Mouse (Mus musculus): Measurements from ENCODE around the gene Clec1b. TPM values are rescaled to one million over a fixed set of nuclear protein-coding genes. Genes with fewer than 3 reads are reported as not detected.

Gene Clec1b
- total RNA-seq, 2 experiments from 2014 or later: 0.68 TPM; not detected in 1

DNA sequence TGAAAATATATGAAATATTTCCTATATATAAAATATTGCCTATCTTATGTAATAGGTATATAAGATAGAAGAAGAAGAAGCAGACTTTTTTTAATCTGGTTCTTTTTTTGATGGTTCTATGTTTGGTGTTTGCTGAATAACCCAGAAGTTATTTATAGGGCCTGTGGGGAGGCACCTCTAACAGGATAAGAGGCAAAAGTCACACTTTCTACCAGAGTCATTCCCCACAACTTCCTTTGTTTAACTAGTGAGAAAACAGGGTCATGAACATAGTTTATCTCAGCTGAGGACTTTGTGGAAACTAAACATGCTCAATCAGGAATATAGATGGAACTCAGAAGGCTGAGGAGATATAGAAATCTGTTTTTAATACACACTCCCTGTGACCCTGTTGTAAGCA, 8.9 kb downstream of the Clec1b start:
- intact Hi-C loops (cut with DNase I): no loop called here
- DNase-seq: no peak

DNA sequence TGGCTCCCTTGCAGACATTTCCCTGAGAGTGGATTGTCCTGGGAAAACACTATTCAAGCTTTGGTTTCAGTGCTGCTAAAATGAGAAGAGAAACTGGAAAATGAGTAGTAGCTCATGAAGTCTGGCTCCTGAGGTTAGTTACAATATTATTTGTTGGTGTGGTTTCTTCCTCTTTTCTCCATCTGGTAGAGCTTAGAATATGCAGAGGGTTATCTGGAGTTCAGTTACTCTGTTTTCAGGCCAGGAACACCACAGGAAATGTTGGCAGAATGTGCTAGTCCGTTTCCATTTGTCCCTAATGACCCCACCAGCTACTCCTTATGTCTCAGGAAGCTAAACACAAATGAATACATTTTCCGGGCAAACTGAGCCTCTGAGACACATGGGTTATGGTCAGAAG, 10.2 kb downstream of the Clec1b start:
- DNase-seq: no peak
- intact Hi-C loops (cut with DNase I): no loop called here

DNA sequence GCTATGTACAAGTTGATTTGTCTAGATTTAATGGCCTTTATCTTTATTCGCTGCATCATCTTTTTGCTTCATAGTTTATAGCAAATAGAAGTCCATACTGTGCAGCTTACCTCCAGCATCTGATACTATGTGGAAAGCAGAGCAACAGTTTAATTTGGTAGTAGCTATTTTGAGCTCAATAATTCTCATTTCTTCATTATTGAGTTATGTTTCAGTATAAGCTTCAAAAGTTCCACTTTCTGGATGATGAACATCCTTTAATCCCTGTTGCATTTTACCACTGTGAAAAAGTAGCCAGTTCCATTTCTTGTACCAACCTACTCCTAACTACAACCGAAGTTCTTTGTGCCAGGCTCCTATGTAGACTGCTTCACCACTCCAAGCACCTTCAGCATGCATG, 11.5 kb downstream of the Clec1b start, which contains the start of gene Clec9a:
TSS of gene Clec9a (plus strand) at position 301 of the 400 bp plus-strand sequence.
- no peak for DNase-seq
- intact Hi-C loops (cut with DNase I): no loop called here

DNA sequence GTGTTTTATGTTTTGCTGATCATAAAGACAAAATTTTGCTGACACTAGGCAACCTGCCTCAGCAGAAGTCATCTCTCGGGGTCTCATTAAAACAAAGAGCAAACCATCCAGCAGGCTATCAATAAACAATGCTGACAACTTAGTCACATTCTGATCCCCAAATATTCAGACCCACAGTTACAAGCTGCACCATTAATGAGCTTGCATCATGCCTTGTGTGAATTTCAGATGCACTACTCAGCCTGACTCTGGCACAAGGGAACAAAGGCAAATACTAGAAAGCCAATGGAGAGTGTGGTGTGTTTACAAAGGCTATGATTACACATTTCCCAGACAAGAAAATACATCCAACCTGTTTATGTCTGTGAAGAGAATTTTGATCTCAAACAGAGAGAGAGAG, 17.1 kb downstream of the Clec1b start:
- no peak for DNase-seq
- intact Hi-C loops (cut with DNase I): no loop called here

DNA sequence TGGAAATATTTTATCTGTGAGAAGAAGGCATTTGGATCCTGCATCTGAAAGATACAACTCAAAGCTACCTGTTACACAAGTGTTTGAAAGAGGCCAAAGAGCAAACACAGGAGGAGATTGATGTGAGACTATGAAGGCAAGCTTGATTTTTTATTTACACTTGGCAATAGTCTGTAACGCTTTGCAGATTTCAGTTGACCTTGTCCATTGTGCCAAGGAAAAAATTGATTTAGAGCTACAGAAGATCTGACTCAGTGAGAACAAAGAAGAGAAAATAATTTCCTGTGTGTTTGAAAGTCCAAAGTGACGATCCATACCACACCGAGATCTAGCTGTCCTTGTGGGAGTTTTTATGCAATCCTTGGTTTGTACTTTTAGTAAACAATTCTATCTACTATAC, 25.2 kb downstream of the Clec1b start:
- DNase-seq: no peak
- intact Hi-C loops (cut with DNase I): no loop called here

DNA sequence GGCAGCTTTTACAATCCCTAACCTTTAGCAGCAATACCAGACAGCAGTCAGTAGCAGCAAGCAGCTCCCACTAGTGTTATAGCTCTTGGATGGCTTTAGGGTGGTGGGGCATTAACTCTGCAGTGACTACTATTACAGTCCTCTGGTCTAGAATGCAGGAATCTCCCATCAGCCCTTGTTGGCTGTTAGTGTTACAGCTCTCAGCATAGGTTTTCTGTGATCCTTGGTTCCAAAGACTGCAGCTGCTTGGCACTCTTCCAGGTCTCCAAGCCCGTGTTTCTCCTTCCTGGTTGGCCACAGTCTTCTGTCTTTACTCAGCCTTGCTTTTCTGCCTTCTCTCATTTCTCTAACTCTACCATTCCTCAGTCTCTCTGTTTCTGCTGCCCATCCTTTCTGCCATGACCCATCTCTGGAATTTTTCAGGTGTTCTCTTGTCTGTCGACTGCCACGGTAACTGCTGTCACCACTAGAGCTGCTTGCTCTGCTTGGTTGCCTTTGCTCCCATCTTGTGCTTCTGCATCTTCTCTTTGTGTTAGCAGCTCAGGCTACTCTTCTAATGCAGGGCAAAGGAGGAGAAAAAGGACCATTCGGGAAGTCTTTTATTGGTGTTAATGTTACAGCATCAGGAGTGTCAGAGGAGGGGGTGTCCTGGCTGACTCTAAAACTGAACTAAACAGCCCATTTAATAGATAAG, 26.1 kb downstream of the Clec1b start:
- intact Hi-C loops (cut with DNase I): no loop called here
- peak; percentile 6 for DNase-seq

DNA sequence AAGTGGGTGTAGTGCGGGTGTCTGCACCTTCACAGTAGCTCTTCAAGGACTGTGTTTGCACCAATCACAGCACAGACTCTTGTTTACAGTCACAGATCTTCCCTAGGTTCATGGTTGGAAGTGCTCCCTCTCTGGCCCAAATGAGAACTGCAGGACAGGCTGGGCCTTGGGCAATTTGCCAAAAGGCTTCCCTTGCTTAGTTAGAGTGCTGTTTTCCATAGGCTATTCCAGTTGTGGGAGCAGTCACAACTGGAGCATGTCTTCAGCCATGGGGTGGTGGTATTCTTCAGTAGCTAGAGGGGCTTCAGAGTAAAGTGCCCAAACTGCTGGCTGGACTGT, 26.6 kb downstream of the Clec1b start:
- peak; percentile 69 for DNase-seq
- intact Hi-C loops (cut with DNase I): no loop called here

DNA sequence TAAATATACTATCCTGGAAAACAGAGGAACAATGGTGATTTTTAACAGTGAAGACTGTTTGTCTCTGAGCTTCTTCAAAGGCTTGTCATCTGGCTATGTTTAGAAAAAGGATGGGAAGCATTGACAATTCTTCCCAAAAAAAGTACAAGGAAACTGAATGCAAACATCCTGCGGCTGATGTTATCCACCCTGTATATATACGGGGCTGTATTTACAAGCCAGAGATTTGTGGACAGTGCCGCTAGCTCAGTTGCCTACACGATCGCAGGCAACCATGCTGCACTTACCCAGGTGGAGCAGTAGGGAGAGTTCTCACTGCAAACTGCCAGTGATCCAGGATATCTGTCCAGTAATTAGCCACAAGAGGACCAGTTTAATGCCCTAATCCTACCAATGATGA, 28.1 kb downstream of the Clec1b start:
- intact Hi-C loops (cut with DNase I): no loop called here
- no peak for DNase-seq

DNA sequence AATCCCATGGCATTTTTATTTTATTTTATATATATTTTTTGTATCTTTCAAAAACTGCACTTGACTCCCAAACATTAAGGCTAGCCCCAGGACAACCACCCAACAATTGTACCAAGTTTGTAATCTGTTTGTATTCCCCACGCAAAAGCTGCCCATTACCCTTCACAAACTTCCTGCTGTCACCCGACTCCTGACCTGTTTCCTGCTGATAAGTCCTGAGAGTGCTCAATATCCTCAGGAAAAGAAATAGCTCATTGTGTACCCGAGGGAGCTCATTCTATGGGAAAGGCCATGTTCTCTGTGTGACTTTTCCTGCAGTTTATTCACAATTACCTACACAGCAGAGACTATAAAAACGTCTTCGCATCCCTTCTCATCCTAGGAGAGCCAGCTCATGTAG, 28.7 kb downstream of the Clec1b start:
- DNase-seq: no peak
- intact Hi-C loops (cut with DNase I): no loop called here

DNA sequence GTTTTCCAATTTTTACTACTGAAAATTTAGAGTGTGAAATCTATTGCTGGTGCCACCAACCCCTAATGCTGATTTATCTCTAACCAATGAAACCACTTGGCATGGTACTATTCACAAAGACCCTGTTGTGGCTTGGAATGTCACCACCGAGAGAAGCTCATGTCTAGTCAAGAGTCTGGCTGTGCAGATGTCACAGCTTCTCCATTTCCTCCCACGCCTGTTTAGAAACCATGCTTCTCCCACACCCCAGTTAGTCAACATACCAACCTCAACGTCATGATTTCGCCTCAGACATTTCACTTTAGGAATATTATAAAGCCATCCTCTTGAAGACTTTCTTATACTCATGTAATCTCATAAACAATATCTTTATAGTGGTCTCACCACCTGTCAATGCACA, 30.2 kb downstream of the Clec1b start:
- no peak for DNase-seq
- intact Hi-C loops (cut with DNase I): no loop called here

DNA sequence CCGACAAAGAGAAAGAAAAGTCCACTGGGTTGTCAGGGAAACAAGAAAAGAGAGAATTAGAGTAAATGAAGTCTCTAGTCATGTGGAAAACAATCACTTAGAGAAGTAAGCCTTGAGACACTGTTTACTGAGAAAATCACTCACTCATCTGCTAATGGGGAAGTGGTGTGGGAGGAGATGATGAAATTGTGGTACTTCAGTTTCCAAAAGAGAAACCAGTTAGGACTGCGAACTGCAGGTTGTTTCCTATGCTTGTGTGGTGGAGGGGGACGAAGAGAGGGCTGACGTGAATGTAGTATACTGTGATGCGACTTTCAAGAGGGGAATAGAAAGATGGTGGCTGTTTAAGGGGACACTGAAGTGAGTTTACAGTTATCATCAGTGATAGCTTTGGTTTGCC, 37.1 kb downstream of the Clec1b start:
- DNase-seq: no peak
- intact Hi-C loops (cut with DNase I): no loop called here

DNA sequence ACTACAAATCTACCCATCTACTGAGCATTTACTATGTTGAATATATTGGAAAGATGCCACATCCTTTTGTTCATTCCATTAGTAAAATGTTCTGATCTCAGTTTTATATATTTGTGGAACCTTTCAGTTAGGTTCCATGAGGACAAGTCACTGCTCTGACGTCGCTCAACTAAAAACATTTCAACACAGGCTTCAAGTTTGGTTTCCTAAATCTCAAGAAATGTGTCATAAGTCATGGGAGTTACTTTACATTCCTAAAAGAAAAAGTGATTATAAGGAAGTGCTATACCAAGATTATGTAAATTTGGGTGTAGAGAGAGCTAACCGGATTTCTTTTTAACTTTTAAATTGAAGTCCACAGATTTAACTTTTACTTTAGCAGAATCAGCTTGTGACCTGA, 38.9 kb downstream of the Clec1b start:
- DNase-seq: no peak
- intact Hi-C loops (cut with DNase I): no loop called here

DNA sequence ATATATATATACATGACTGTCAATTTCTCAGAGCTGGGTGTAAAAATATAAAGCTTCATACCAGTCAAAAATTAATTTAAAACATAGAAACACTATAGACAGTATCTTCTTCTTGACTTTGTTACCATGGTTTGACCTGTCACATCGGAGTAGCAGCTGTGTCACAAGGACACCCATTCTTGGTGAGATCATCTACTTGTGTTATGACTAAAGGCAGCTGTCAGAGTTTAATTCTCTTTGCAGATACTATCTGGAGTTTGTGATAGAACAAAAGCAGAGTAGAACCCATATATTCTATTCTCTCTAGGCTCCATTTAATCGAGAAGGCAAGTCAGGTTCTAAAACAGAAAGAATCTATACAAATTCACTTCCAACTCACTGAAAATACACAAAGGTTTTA, 40.9 kb downstream of the Clec1b start:
- intact Hi-C loops (cut with DNase I): no loop called here
- DNase-seq: no peak

DNA sequence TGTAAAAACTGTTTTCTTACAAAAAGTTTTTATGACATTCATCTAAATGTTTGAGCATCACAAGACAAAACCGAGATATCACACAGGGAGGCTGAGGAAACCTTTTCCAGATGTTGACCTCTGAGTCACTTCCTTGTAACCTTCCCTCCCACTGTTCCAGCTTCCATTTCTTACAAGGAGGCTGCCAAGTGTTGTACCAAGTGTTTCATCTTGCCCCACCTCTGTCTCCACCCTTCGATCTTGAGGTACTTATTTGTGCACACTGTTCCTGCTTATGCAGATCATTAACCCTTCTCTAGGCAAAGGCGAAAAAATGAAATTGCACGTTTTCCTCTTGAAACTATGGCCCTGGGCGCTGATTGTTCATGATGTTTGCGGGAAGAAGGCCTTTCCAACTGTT, 52.6 kb downstream of the Clec1b start:
- intact Hi-C loops (cut with DNase I): no loop called here
- no peak for DNase-seq

DNA sequence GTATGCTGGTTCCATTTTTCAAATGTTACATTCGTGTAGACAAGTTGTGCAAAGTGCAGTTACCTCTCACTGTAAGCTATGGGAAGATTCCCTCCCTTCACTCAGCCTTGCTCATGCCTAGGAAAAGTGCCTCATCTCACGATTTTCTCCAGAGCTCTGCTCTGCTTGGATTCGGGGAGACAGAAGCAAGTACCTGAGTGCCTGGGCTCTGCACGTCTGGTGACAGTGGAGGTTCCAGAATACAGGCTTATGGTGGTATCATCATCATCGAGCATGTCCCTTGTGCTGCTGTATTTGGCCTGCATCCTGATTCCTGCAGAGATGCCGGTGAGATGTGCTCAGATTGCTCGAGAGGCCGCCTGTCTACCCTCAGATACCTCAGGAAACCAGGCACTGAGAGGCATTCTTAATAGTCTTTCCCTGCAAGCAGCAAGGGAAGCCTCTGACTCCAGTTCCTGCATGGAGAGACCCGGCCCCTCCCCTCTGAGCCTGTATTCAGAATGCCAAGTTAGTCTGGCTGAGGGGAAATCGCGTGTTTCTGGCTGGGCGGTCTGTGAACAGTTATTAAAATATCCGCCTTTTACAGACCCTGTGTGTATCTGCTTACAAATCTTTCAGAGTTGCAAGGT, 54.4 kb downstream of the Clec1b start, which contains the start of gene Clec1a:
TSS of gene Clec1a (minus strand) at position 590 of the 629 bp plus-strand sequence.
- intact Hi-C loops (cut with DNase I): no loop called here
- DNase-seq: peak; percentile 13

Other genes starting within 250 kb of the Clec1b start
- 1 to 10 TPM; 4.0 to 5.4 TPM for gene Clec2d, start 216.7 kb upstream of the Clec1b start, total RNA-seq (2021)
- not detected for gene Cd69, start 121.9 kb upstream of the Clec1b start, total RNA-seq (2021)
- gene 4922502D21Rik, start 65.5 kb upstream of the Clec1b start, total RNA-seq (2021): not detected
- gene Clec12a, start 54.6 kb upstream of the Clec1b start, total RNA-seq (2021): under 1 TPM in 1 of 2 experiments, not detected in 1; 0.28 TPM
- not detected for gene Clec12b, start 11.4 kb upstream of the Clec1b start, total RNA-seq (2021)
- gene Clec9a, start 11.6 kb downstream of the Clec1b start, total RNA-seq (2021): not detected
- gene Clec1a, start 54.7 kb downstream of the Clec1b start, total RNA-seq (2021): 1 to 10 TPM; 1.3 to 2.1 TPM
- gene Olr1, start 109.9 kb downstream of the Clec1b start, total RNA-seq (2021): not detected
- not detected for gene Tmem52b, start 115.3 kb downstream of the Clec1b start, total RNA-seq (2021)
- 100 to 1,000 TPM; 206 to 217 TPM for gene Gabarapl1, start 135.9 kb downstream of the Clec1b start, total RNA-seq (2021)
- not detected for gene Klre1, start 180.6 kb downstream of the Clec1b start, total RNA-seq (2021)
- not detected for gene Klrd1, start 194.5 kb downstream of the Clec1b start, total RNA-seq (2021)
- not detected for gene Klrk1, start 226.6 kb downstream of the Clec1b start, total RNA-seq (2021)
- not detected for gene Klrc3, start 246.0 kb downstream of the Clec1b start, total RNA-seq (2021)

Data from left cerebral cortex, postnatal 4 days (tissue).